Mouse (Mus musculus): Measurements from ENCODE around the gene Rps6kl1. TPM values are rescaled to one million over a fixed set of nuclear protein-coding genes. Genes with fewer than 3 reads are reported as not detected.

The Rps6kl1 gene
- polyA plus RNA-seq, 1 experiment from 2014 or later, result 1.2 TPM

- Histone ChIP-seq H3K4me2 (peak overlapping the region; percentile 77), H3K9me3 (no peaks in the 10 kb centered on the region), H3K27ac (replicated peaks) (peak overlapping the region; percentile 66), H3K4me1 (peaks cover 53% of the 10 kb centered on the region), H3K27me3 (replicated peaks) (peaks cover 35% of the 10 kb centered on the region), H3K9ac (peak overlapping the region; percentile 77), H3K4me3 (peak overlapping the region; percentile 54), H3K36me3 (no peaks in the 10 kb centered on the region)
- WGBS, result 26% methylated on average over 16 of the region's 16 CpGs
- no peak for ATAC-seq (ENCODE audit: extremely low read depth, insufficient number of reproducible peaks, low FRiP score, low TSS enrichment)
These were observed 24.1 kb upstream of the Rps6kl1 start for GRCm38 (mm10) chr12:85175087-85175675.

DNA sequence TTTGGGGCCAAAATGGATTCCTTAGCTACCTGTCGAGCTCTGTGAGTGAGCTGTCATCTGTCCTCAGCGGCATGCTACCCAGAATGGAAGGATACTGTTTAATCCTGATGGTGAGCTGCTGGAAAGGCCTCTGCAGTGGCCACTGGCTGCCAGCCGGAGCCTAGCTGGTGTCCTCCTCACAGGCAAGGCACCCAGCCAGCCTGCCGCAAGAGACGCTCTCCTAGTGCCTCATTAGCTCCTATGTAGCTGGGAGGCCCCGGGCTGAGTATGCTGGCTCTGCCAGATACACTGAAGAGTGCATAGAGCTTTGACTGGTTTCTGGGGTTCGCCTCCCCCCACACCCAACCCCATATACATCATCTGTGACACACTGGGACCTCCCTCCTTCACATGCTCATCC, 23.0 kb upstream of the Rps6kl1 start:
- H3K4me3 ChIP-seq, result no peak overlapping the region
- 54% methylated on average over 7 of the region's 7 CpGs for WGBS
- no peaks in the 10 kb centered on the region for H3K9me3 ChIP-seq
- no peak overlapping the region for H3K27ac ChIP-seq (replicated peaks)
- H3K4me1 ChIP-seq, result peaks cover 64% of the 10 kb centered on the region
- no peak for ATAC-seq (ENCODE audit: extremely low read depth, insufficient number of reproducible peaks, low FRiP score, low TSS enrichment)
- no peak overlapping the region for H3K9ac ChIP-seq
- 0 out of 2 replicates have a peak overlapping the region, but pooled peaks have one; percentile 77 for H3K4me2 ChIP-seq
- H3K36me3 ChIP-seq, result no peaks in the 10 kb centered on the region
- peaks cover 25% of the 10 kb centered on the region for H3K27me3 ChIP-seq (replicated peaks)

DNA sequence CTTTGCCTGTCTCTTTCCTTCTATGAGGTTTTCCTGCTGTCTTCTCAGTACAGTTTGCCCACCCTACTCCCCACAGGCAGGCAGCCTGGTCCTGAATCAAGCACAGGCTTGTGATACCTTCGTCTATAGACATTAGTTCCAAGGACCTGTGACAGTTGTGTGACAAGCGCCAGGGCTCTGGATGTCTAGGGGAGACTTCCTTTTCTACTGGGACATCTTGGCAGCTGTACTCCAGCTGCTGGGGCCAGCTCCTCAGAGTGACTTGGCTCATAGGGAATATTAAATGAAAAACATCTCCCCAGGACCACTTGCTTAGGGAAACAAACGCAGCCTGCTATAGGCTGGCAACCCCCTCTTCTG, 19.9 kb upstream of the Rps6kl1 start:
- H3K27me3 ChIP-seq (replicated peaks), result 0 out of 2 replicates have a peak, but pooled peaks cover 11% of the 10 kb centered on the region
- 75% methylated on average over 3 of the region's 3 CpGs for WGBS
- H3K4me3 ChIP-seq, result no peak overlapping the region
- H3K9ac ChIP-seq, result no peak overlapping the region
- ATAC-seq (ENCODE audit: extremely low read depth, insufficient number of reproducible peaks, low FRiP score, low TSS enrichment), result no peak
- H3K27ac ChIP-seq (replicated peaks), result no peak overlapping the region
- no peak overlapping the region for H3K4me2 ChIP-seq
- no peaks in the 10 kb centered on the region for H3K9me3 ChIP-seq
- H3K4me1 ChIP-seq, result peaks cover 46% of the 10 kb centered on the region
- H3K36me3 ChIP-seq, result peaks cover 11% of the 10 kb centered on the region

GRCm38 (mm10) chr12:85170284-85170947, 19.4 kb upstream of the Rps6kl1 start:
- ATAC-seq (ENCODE audit: extremely low read depth, insufficient number of reproducible peaks, low FRiP score, low TSS enrichment), result no peak
- WGBS, result 76% methylated on average over 11 of the region's 11 CpGs
- H3K36me3 ChIP-seq, result peaks cover 16% of the 10 kb centered on the region
- no peaks in the 10 kb centered on the region for H3K9me3 ChIP-seq
- peaks cover 40% of the 10 kb centered on the region for H3K4me1 ChIP-seq
- no peak overlapping the region for H3K4me2 ChIP-seq
- H3K4me3 ChIP-seq, result no peak overlapping the region
- no peak overlapping the region for H3K9ac ChIP-seq
- 0 out of 2 replicates have a peak, but pooled peaks cover 11% of the 10 kb centered on the region for H3K27me3 ChIP-seq (replicated peaks)
- H3K27ac ChIP-seq (replicated peaks), result no peak overlapping the region

DNA sequence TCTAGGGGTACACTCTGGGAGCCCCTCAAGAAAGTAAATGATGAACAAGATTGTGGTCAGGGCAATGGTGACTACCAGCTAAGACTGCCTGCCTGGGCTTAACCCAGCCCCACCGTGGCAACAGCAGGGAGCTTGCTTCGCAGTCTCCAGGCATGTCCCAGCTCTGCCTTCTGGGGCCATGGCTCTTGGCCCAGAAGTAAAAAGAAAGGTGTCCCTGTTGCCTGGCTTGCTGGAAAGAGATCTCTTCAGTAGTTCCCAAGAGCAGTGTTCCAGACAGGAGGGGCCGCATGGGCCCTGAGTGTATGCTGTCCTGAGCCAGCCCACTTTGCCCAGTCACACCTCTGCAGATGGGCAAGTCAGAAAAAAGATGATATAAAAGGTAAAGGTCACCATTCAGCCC, 18.8 kb upstream of the Rps6kl1 start:
- Histone ChIP-seq H3K9ac (peak overlapping the region; percentile 55; the same call in 1 of the 2 replicates), H3K4me1 (peaks cover 35% of the 10 kb centered on the region), H3K9me3 (no peaks in the 10 kb centered on the region), H3K4me2 (peak overlapping the region; percentile 46; the same call in 1 of the 2 replicates), H3K27me3 (replicated peaks) (0 out of 2 replicates have a peak, but pooled peaks cover 11% of the 10 kb centered on the region), H3K4me3 (no peak overlapping the region), H3K27ac (replicated peaks) (no peak overlapping the region), H3K36me3 (peaks cover 16% of the 10 kb centered on the region)
- no peak for ATAC-seq (ENCODE audit: extremely low read depth, insufficient number of reproducible peaks, low FRiP score, low TSS enrichment)
- WGBS, result 64% methylated on average over 3 of the region's 3 CpGs

GRCm38 (mm10) chr12:85169117-85169858, 18.2 kb upstream of the Rps6kl1 start:
- Histone ChIP-seq H3K36me3 (peaks cover 16% of the 10 kb centered on the region), H3K9me3 (no peaks in the 10 kb centered on the region), H3K27me3 (replicated peaks) (0 out of 2 replicates have a peak, but pooled peaks cover 11% of the 10 kb centered on the region), H3K9ac (peak overlapping the region; percentile 64; the same call in 1 of the 2 replicates), H3K4me1 (peaks cover 30% of the 10 kb centered on the region), H3K27ac (replicated peaks) (no peak overlapping the region), H3K4me3 (peak overlapping the region; percentile 13; the same call in 1 of the 2 replicates), H3K4me2 (peak overlapping the region; percentile 46)
- WGBS, result 27% methylated on average over 27 of the region's 27 CpGs
- ATAC-seq (ENCODE audit: extremely low read depth, insufficient number of reproducible peaks, low FRiP score, low TSS enrichment), result no peak

- WGBS, result 78% methylated on average over 9 of the region's 9 CpGs
- H3K4me1 ChIP-seq, result peaks cover 13% of the 10 kb centered on the region
- no peak for ATAC-seq (ENCODE audit: extremely low read depth, insufficient number of reproducible peaks, low FRiP score, low TSS enrichment)
- H3K9me3 ChIP-seq, result no peaks in the 10 kb centered on the region
- H3K4me3 ChIP-seq, result no peak overlapping the region
- H3K27me3 ChIP-seq (replicated peaks), result 0 out of 2 replicates have a peak, but pooled peaks cover 8% of the 10 kb centered on the region
- H3K27ac ChIP-seq (replicated peaks), result no peak overlapping the region
- peaks cover 16% of the 10 kb centered on the region for H3K36me3 ChIP-seq
- no peak overlapping the region for H3K9ac ChIP-seq
- H3K4me2 ChIP-seq, result no peak overlapping the region
These were observed 15.6 kb upstream of the Rps6kl1 start for GRCm38 (mm10) chr12:85166631-85167030.

GRCm38 (mm10) chr12:85164996-85165395, 13.9 kb upstream of the Rps6kl1 start:
- no peak for ATAC-seq (ENCODE audit: extremely low read depth, insufficient number of reproducible peaks, low FRiP score, low TSS enrichment)
- Histone ChIP-seq H3K4me1 (peaks cover 9% of the 10 kb centered on the region), H3K4me3 (no peak overlapping the region), H3K9ac (no peak overlapping the region), H3K27ac (replicated peaks) (no peak overlapping the region), H3K27me3 (replicated peaks) (0 out of 2 replicates have a peak, but pooled peaks cover under 1% of the 10 kb centered on the region), H3K36me3 (peaks cover 16% of the 10 kb centered on the region), H3K9me3 (no peaks in the 10 kb centered on the region), H3K4me2 (no peak overlapping the region)
- 80% methylated on average over 5 of the region's 5 CpGs for WGBS

DNA sequence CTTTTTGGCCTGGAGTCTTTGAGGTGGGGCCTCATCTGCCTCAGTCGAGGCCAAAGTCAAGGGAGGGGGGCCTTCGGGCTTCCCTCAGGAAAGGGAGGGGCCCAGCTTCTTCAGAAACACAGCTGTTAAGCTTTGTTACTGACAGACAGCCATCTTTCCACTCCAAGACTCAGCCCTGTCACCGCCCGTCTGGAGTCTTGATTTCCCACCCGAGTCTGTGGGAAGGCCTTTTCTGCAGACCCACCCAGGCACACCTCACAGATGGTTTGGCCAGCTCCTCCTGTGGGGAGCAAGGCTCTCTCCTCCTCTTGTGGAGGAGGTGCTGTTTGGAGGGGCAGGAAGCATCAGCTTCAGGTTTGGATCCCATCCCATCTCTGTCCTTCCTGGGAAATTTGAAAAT, 8.5 kb upstream of the Rps6kl1 start:
- H3K9ac ChIP-seq, result no peak overlapping the region
- H3K9me3 ChIP-seq, result no peaks in the 10 kb centered on the region
- H3K4me3 ChIP-seq, result no peak overlapping the region
- H3K27ac ChIP-seq (replicated peaks), result no peak overlapping the region
- H3K27me3 ChIP-seq (replicated peaks), result no peaks in the 10 kb centered on the region
- 59% methylated on average over 5 of the region's 5 CpGs for WGBS
- H3K36me3 ChIP-seq, result no peaks in the 10 kb centered on the region
- peaks cover 7% of the 10 kb centered on the region for H3K4me1 ChIP-seq
- no peak overlapping the region for H3K4me2 ChIP-seq
- ATAC-seq (ENCODE audit: extremely low read depth, insufficient number of reproducible peaks, low FRiP score, low TSS enrichment), result no peak

DNA sequence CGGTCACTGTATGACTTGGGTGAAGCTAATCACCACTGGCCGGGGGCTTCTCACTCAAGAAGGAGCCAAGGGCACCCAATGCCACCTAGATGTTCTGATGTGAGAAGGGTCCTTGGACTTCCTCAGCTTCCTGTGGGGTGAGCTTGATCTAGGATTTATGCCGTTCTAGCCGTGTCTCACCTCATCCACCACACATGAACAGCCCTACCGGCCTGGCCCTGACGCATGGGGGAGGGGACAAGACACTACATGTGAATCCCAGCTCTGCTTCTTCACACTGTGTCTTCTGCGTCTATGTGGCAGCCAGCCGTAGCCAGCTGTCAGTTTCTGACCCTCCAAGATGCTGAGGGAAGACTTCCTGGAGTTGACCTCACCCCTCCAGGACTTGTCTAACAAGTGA, 7.7 kb upstream of the Rps6kl1 start:
- Histone ChIP-seq H3K4me3 (no peak overlapping the region), H3K27me3 (replicated peaks) (no peaks in the 10 kb centered on the region), H3K27ac (replicated peaks) (no peak overlapping the region), H3K4me1 (peaks cover 7% of the 10 kb centered on the region), H3K4me2 (no peak overlapping the region), H3K9ac (no peak overlapping the region), H3K36me3 (no peaks in the 10 kb centered on the region), H3K9me3 (no peaks in the 10 kb centered on the region)
- WGBS, result 79% methylated on average over 8 of the region's 8 CpGs
- ATAC-seq (ENCODE audit: extremely low read depth, insufficient number of reproducible peaks, low FRiP score, low TSS enrichment), result no peak

DNA sequence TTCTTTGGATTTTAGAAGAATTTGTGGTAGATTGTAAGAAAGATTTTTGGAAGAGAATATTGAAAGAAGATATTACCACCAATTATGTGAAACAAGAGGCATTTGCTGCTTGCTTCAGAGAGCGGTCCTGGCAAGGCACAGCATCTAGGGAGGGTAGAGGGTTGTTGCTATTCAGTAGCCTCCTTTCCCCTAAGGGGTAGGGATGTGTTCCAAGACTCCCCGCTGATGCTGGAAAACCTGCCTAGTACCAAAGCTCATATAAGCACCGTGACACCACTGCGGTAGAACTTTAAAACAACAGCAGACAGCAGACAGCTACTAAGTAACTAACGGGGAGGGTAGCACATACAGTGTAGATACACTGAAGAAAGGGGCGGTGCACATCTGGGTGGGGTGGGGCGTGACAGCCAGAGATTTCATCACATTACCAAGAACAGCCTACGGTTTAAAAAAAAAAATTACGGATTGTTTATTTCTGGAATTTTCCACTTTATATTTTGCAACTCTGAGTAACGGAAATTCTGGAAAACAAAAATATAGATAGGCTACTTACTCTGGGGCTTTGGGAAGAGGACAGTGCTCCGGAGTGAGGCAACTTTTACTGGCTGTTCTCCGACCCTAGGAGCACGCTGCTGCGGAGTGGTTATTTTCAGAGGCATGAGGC, 6.9 kb upstream of the Rps6kl1 start:
- Histone ChIP-seq H3K36me3 (no peaks in the 10 kb centered on the region), H3K27ac (replicated peaks) (no peak overlapping the region), H3K4me3 (no peak overlapping the region), H3K9ac (no peak overlapping the region), H3K9me3 (no peaks in the 10 kb centered on the region), H3K4me2 (no peak overlapping the region), H3K27me3 (replicated peaks) (0 out of 2 replicates have a peak, but pooled peaks cover 2% of the 10 kb centered on the region), H3K4me1 (peaks cover 7% of the 10 kb centered on the region)
- 81% methylated on average over 14 of the region's 14 CpGs for WGBS
- ATAC-seq (ENCODE audit: extremely low read depth, insufficient number of reproducible peaks, low FRiP score, low TSS enrichment), result no peak
